Mouse (Mus musculus): ENCODE results near the gene Bbs10. TPM values are rescaled to one million over a fixed set of nuclear protein-coding genes. Genes with fewer than 3 reads are reported as not detected.

The Bbs10 gene
- polyA plus RNA-seq (2015; fragmentation: Nextera tagmentation; extraction: Ambion mirVana) = 6.2 and 6.5 TPM in 2 replicates

DNA sequence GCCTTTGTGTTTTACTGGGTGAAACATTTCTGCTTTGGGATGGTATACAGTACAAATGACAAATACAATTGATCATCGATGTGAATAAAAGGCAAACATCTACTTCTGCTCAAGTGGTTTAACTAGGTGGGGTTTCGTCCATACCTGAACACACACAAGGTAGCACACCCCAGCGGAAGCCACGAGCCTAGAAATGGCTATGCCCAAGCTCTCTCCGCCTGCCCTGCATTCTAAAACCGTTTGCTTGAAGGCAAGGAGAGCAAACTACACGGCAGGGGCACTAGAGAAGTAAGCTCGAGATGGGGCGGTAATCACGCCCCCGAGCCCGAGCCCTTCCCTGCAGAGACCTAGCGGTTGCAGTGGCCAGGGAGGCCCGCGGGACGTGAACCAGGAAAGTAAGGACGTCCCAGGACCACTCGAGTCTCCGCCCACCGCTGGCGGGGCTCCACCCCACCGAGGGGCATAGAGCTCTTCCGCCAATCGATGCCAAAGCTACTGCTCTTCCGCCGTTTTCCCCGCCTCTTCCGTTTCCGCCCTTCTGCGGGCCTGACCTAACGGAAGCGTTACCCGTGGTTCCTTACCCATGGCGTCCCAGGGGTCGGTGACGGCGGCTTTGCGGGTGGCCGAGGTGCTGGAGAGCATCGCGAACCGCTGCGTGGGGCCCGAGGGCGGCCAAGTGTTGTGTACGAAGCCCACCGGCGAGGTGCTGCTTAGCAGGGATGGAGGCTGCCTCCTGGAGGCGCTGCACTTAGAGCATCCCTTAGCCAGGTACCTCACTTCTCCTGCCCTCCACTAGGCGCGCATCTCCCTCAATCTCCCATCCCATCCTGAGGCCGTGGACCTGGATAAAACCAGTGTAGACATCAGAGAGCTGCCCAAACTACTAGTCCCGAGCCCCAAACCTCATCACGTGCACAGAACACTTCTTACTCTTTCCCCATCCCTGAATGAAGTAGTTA lies at the start of gene Bbs10:
Gene Bbs10 (plus strand): TSS at position 540 of the 959 bp plus-strand sequence.
- WGBS = under 1% methylated on average over 54 of the region's 54 CpGs
- no peaks in the 10 kb centered on the region for H3K27me3 ChIP-seq
- H3K9me3 ChIP-seq = no peaks in the 10 kb centered on the region
- H3K36me3 ChIP-seq = no peaks in the 10 kb centered on the region
- ATAC-seq (ENCODE audit: insufficient number of reproducible peaks, insufficient read depth, low FRiP score, low TSS enrichment, low read depth) = peak; percentile 98
- H3K9ac ChIP-seq = peak within 1 kb of the TSS; percentile 75
- H3K27ac ChIP-seq = peak within 1 kb of the TSS; percentile 79
- peaks cover 9% of the 10 kb centered on the region; the same call in 1 of the 2 replicates for H3K4me1 ChIP-seq
- peak within 1 kb of the TSS; percentile 63 for H3K4me2 ChIP-seq
- H3K4me3 ChIP-seq = peak within 1 kb of the TSS; percentile 56

DNA sequence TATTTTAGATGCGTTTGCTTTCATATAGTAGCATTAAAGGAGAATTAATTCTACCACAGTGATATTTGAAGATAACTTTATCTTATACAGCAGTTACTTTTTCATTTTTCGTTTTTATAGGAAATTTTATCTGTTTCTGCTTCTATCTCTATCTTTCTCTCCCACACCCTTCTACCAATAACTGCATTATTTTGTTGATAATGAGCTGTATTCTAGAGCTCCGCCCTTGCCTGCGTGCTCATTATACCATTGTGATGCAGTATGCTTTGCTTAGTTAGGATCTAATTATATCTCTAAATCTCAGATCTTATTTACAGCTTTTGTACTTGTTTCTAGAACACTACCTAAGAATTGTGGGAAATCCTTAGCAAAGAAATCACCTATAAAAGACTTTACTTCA lies 48.3 kb upstream of the Bbs10 start:
- no peak for ATAC-seq (ENCODE audit: insufficient number of reproducible peaks, insufficient read depth, low FRiP score, low TSS enrichment, low read depth)
- 86% methylated on average over 4 of the region's 4 CpGs for WGBS
- no peak overlapping the region for H3K27ac ChIP-seq

DNA sequence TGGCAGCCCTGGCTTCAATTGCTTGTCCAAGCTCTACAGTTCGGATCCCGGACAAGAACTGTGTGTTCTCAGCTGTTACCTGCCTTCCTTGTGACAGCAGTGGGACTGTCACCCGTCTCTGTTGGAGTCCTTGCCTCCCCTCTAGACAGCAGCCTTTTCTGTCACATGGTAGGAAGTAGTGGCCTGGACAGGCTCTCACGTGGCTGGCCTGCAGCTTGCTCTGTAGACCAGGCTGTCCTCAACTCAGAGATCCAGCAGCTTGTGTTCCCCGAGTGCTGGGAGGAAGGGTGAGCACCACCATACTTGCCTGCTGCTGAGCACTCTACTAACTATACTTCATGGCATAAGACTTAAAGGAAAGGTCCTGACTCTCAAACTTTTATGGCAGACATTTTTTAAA lies 46.8 kb upstream of the Bbs10 start:
- Histone ChIP-seq H3K9me3 (no peaks in the 10 kb centered on the region), H3K9ac (no peak overlapping the region), H3K36me3 (peaks cover 8% of the 10 kb centered on the region; the same call in 1 of the 2 replicates), H3K27ac (no peak overlapping the region), H3K4me2 (no peak overlapping the region), H3K27me3 (no peaks in the 10 kb centered on the region), H3K4me3 (no peak overlapping the region), H3K4me1 (peaks cover 4% of the 10 kb centered on the region; the same call in 1 of the 2 replicates)
- WGBS = 81% methylated on average over 5 of the region's 5 CpGs
- ATAC-seq (ENCODE audit: insufficient number of reproducible peaks, insufficient read depth, low FRiP score, low TSS enrichment, low read depth) = no peak

More for the DNA sequence above, 48.3 kb upstream of the Bbs10 start:
- no peaks in the 10 kb centered on the region for H3K27me3 ChIP-seq
- no peak overlapping the region for H3K4me2 ChIP-seq
- peaks cover 4% of the 10 kb centered on the region; the same call in 1 of the 2 replicates for H3K4me1 ChIP-seq
- H3K9me3 ChIP-seq = no peaks in the 10 kb centered on the region
- no peak overlapping the region for H3K9ac ChIP-seq
- 0 out of 2 replicates have a peak, but pooled peaks cover 3% of the 10 kb centered on the region for H3K36me3 ChIP-seq
- no peak overlapping the region for H3K4me3 ChIP-seq

DNA sequence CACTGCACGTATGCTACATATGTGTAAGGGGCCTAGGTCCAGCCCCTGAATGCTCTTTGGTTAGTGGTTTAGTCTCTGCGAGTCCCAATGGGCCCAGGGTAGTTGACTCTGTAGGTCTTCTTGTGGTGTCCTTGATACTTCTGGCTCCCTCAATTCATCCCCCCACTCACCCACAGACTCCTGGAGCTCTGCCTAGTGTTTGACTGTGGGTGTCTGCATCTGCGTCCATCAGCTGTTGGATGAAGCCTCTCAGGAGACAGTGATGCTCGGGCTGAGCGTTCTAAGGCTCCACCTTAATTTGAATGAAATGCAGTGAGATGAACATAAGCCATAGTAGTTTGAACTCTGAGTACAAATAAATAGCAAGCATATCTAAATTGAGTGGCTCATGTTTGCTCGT lies 43.3 kb upstream of the Bbs10 start:
- Histone ChIP-seq H3K4me1 (no peaks in the 10 kb centered on the region), H3K4me3 (no peak overlapping the region), H3K27me3 (no peaks in the 10 kb centered on the region), H3K9me3 (no peaks in the 10 kb centered on the region), H3K9ac (no peak overlapping the region), H3K4me2 (no peak overlapping the region), H3K27ac (no peak overlapping the region), H3K36me3 (peaks cover 8% of the 10 kb centered on the region; the same call in 1 of the 2 replicates)
- WGBS = 91% methylated on average over 6 of the region's 6 CpGs
- ATAC-seq (ENCODE audit: insufficient number of reproducible peaks, insufficient read depth, low FRiP score, low TSS enrichment, low read depth) = no peak

DNA sequence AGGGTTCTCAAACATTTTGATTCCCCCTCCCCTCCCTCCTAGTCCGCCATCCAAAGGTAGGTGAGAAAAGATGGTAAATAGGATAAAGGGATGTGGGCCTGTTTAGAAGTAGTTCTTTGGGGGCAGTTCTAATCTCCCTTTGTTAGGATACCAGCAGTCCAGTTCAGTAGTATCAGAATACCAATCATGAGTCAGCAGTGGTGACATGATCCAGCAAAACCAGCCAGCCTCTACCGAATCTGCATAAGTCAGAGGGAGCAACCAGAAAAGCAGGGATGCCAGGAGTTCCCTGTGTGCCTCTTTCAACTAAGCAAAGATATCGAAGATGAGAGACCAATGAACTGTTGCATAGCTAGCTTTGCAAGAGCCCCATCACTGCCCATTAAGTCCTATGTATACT lies 42.3 kb upstream of the Bbs10 start:
- Histone ChIP-seq H3K9me3 (no peaks in the 10 kb centered on the region), H3K27me3 (no peaks in the 10 kb centered on the region), H3K27ac (no peak overlapping the region), H3K9ac (no peak overlapping the region), H3K4me2 (no peak overlapping the region), H3K4me1 (no peaks in the 10 kb centered on the region), H3K4me3 (no peak overlapping the region), H3K36me3 (peaks cover 8% of the 10 kb centered on the region; the same call in 1 of the 2 replicates)
- WGBS = 84% methylated on average over 3 of the region's 3 CpGs
- ATAC-seq (ENCODE audit: insufficient number of reproducible peaks, insufficient read depth, low FRiP score, low TSS enrichment, low read depth) = no peak

DNA sequence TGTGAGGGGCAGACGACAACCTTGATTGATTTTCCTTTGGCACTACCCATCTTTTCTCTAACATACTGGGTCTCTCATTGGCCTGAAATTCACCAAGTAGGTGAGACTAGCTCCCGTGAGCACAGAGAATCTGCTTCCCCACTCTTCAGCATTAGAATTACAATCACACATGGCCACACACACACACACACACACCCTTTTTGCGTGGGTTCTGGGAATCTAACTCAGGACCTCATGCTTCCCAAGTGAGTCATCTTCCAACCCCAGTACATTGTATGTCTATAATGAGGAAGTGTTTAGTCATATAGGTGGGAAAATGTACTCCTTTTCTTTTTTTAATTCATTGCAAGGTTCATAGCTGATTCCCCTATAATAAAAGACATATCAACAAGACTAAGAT lies 41.1 kb upstream of the Bbs10 start:
- Histone ChIP-seq H3K4me1 (no peaks in the 10 kb centered on the region), H3K4me2 (no peak overlapping the region), H3K9ac (no peak overlapping the region), H3K27me3 (no peaks in the 10 kb centered on the region), H3K36me3 (peaks cover 8% of the 10 kb centered on the region; the same call in 1 of the 2 replicates), H3K27ac (no peak overlapping the region), H3K4me3 (no peak overlapping the region), H3K9me3 (no peaks in the 10 kb centered on the region)
- WGBS = 83% methylated on average over 3 of the region's 3 CpGs
- no peak for ATAC-seq (ENCODE audit: insufficient number of reproducible peaks, insufficient read depth, low FRiP score, low TSS enrichment, low read depth)

DNA sequence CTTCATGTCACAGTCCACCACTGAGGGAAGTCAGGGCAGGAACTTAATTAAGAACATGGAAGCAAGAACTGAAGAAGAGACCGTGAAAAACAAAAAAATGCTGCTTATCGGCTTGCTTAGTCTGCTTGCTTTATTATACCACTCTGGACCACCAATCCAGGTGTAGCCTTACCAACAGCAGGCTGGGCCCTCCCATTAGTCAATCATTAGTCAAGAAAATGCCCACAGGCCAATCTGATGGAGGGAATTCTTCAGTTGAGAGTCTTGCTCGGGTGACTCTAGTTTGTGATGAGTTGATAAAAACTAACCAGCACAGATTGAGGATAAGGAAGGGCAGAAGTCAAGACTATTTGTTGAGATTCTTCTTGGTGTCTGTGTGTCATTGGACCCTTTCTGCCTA lies 40.2 kb upstream of the Bbs10 start:
- ATAC-seq (ENCODE audit: insufficient number of reproducible peaks, insufficient read depth, low FRiP score, low TSS enrichment, low read depth) = no peak
- no peak overlapping the region for H3K4me3 ChIP-seq
- 75% methylated on average over 3 of the region's 3 CpGs for WGBS
- no peak overlapping the region for H3K9ac ChIP-seq
- H3K36me3 ChIP-seq = peaks cover 8% of the 10 kb centered on the region; the same call in 1 of the 2 replicates
- H3K27ac ChIP-seq = no peak overlapping the region
- no peaks in the 10 kb centered on the region for H3K27me3 ChIP-seq
- H3K4me1 ChIP-seq = no peaks in the 10 kb centered on the region
- no peak overlapping the region for H3K4me2 ChIP-seq
- H3K9me3 ChIP-seq = no peaks in the 10 kb centered on the region

DNA sequence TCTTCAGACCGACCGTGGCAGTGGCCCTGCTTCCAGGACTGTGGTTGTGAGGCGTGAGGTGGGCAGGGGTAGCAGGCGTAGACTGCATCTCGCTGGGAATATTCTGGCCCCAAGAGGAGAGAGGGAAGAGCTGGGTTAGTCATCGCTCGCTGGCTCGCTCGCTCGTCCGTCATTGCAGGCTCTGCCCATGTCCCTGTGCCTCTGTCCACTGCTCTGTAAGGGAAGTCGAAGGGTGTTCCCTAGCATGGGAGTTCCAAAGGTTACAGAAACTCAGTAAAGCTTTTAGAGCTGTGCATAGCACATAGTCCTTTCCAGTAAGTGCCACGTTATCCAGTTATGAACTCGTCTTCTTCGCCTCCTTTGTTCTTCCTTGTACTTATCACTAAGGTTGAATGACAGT lies 26.8 kb upstream of the Bbs10 start:
- peaks cover 60% of the 10 kb centered on the region for H3K36me3 ChIP-seq
- WGBS = 90% methylated on average over 15 of the region's 15 CpGs
- no peaks in the 10 kb centered on the region for H3K4me1 ChIP-seq
- H3K4me3 ChIP-seq = no peak overlapping the region
- no peak overlapping the region for H3K4me2 ChIP-seq
- H3K9ac ChIP-seq = no peak overlapping the region
- no peak overlapping the region for H3K27ac ChIP-seq
- no peak for ATAC-seq (ENCODE audit: insufficient number of reproducible peaks, insufficient read depth, low FRiP score, low TSS enrichment, low read depth)
- H3K27me3 ChIP-seq = no peaks in the 10 kb centered on the region
- no peaks in the 10 kb centered on the region for H3K9me3 ChIP-seq

DNA sequence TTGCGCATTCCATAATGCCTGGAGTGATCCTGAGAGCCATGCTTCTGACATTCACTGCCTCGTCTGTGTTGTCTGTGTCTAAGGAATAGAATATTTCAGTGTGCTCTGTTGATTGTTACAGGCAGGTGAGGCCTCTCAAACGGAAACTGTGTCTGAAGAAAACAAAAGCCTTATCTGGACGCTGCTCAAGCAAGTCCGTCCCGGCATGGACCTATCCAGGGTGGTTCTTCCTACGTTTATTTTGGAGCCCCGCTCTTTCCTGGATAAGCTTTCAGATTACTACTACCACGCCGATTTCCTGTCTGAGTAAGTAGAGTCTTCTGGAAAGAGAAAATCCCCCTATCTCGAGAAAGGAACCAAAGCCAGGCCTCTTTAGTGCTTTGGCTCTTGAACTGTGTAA lies 25.6 kb upstream of the Bbs10 start:
- 84% methylated on average over 11 of the region's 11 CpGs for WGBS
- Histone ChIP-seq H3K4me1 (no peaks in the 10 kb centered on the region), H3K9ac (no peak overlapping the region), H3K4me3 (no peak overlapping the region), H3K9me3 (no peaks in the 10 kb centered on the region), H3K36me3 (peaks cover 57% of the 10 kb centered on the region), H3K27me3 (no peaks in the 10 kb centered on the region), H3K4me2 (no peak overlapping the region), H3K27ac (no peak overlapping the region)
- no peak for ATAC-seq (ENCODE audit: insufficient number of reproducible peaks, insufficient read depth, low FRiP score, low TSS enrichment, low read depth)

DNA sequence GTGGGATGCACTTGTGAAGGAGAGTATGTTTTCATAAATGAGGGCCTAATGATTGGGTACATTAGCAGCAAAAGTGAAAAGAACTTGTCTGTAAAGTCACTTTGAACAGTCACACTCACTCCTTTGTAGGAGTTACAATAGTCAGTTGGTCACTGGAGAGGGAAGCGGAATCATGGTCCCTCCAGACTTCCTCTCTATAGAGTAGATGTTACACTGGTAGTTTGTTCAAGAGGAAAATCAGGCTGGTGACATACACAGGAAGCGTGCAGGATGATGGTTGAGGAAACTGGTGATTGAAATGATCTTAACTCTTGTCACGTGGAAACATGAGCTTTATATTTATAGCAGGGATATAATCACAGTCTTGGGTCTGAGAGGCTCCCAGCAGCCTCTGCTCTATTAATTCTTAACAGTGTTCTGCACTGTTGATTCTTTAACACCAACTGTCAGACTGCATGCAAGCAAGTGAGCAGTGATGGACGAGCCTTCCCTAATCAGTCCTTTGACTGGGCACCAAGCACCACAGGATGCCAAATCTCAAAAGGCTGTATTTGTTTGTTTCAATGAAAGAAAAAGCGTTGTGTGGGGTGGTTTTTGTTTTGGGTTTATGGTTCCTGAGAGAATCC lies 24.9 kb upstream of the Bbs10 start:
- no peak overlapping the region for H3K27ac ChIP-seq
- 65% methylated on average over 5 of the region's 5 CpGs for WGBS

DNA sequence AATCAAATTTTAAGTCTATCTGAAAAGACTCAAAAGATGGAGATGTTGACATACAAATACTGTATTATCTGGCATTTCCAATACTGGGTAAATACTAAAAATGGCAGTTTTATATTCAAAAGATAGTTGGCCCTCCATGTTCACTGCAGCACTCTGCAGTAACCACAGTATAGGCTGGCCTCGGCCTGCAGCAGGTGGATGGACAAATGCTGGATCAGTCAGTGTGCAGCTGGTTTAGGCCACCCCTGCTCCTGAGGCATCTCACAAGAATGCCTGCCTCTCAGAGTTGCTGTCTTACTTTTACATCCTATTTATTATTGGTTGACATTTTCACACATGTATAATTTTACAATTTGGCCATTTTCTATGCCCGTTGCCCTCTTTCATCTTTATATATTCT lies 22.7 kb upstream of the Bbs10 start:
- Histone ChIP-seq H3K4me3 (no peak overlapping the region), H3K9me3 (no peaks in the 10 kb centered on the region), H3K9ac (no peak overlapping the region), H3K27ac (no peak overlapping the region), H3K4me2 (no peak overlapping the region), H3K27me3 (no peaks in the 10 kb centered on the region), H3K36me3 (peaks cover 49% of the 10 kb centered on the region), H3K4me1 (no peaks in the 10 kb centered on the region)
- ATAC-seq (ENCODE audit: insufficient number of reproducible peaks, insufficient read depth, low FRiP score, low TSS enrichment, low read depth) = no peak
- WGBS = 95% methylated on average over 2 of the region's 2 CpGs

More for the DNA sequence above, 24.9 kb upstream of the Bbs10 start:
- Histone ChIP-seq H3K4me1 (no peaks in the 10 kb centered on the region), H3K4me3 (no peak overlapping the region), H3K9ac (no peak overlapping the region), H3K36me3 (peaks cover 57% of the 10 kb centered on the region), H3K9me3 (no peaks in the 10 kb centered on the region), H3K27me3 (no peaks in the 10 kb centered on the region), H3K4me2 (no peak overlapping the region)
- no peak for ATAC-seq (ENCODE audit: insufficient number of reproducible peaks, insufficient read depth, low FRiP score, low TSS enrichment, low read depth)
